Mouse (Mus musculus) MEL (cell line): ENCODE results near the gene Csn3. TPM values are rescaled to one million over a fixed set of nuclear protein-coding genes. Genes with fewer than 3 reads are reported as not detected.

Source experiments
- DNase-seq: peaks from one replicate; pipeline ENCODE4 v3.0.0; 2011; ENCODE audit warnings: low read depth, low spot score
- H3K27ac ChIP-seq: 2 replicates; pipeline ENCODE4 v1.5.1; 2012; ENCODE audit warnings: low read depth, mild to moderate bottlenecking, control low read depth, low read length, moderate library complexity; ENCODE audit not compliant: control insufficient read depth
- H3K27me3 ChIP-seq, 2 experiments: fragments of 150-350 bp in 1 of 2; sonication (generic) in 1 of 2; 2 replicates each; pipeline ENCODE4 v1.6.1; 2012; ENCODE audit warnings: low read length in 2 of 2, mild to moderate bottlenecking in 2 of 2, improper control_type of control experiment in 1 of 2, moderate library complexity in 1 of 2; ENCODE audit not compliant: insufficient read depth in 2 of 2, control insufficient read depth in 1 of 2
- H3K36me3 ChIP-seq, 2 experiments: 2 replicates each; pipeline ENCODE4 v1.6.1; 2012 to 2014; ENCODE audit warnings: low read length in 2 of 2, improper control_type of control experiment in 1 of 2, inconsistent platforms in 1 of 2, mild to moderate bottlenecking in 1 of 2; ENCODE audit not compliant: insufficient read depth in 2 of 2, control insufficient read depth in 1 of 2
- H3K4me1 ChIP-seq, 2 experiments: fragments of 150-350 bp in 1 of 2; sonication (generic) in 1 of 2; 2 replicates each; pipeline ENCODE4 v1.6.1; 2012; ENCODE audit warnings: low read length in 2 of 2, improper control_type of control experiment in 1 of 2, mild to moderate bottlenecking in 1 of 2; ENCODE audit not compliant: insufficient read depth in 2 of 2, control insufficient read depth in 1 of 2
- H3K4me3 ChIP-seq, 2 experiments: fragments of 150-350 bp in 1 of 2; sonication (generic) in 1 of 2; 2 replicates each; pipeline ENCODE4 v1.5.1; 2012; ENCODE audit warnings: low read depth in 2 of 2, low read length in 2 of 2, mild to moderate bottlenecking in 2 of 2, moderate library complexity in 2 of 2, control low read depth in 1 of 2, improper control_type of control experiment in 1 of 2; ENCODE audit not compliant: control insufficient read depth in 1 of 2, insufficient read depth in 1 of 2
- H3K79me2 ChIP-seq: 2 replicates; pipeline ENCODE4 v1.6.1; 2012; ENCODE audit warnings: mild to moderate bottlenecking, low read length, moderate library complexity; ENCODE audit not compliant: control insufficient read depth, poor library complexity, insufficient read depth
- H3K9ac ChIP-seq: 2 replicates; pipeline ENCODE4 v1.6.1; 2012; ENCODE audit warnings: low read depth, mild to moderate bottlenecking, control low read depth, low read length, moderate library complexity; ENCODE audit not compliant: control insufficient read depth, poor library complexity, severe bottlenecking
- H3K9me3 ChIP-seq: fragments of 150-350 bp; sonication (generic); replicated peaks from 2 replicates; pipeline ENCODE4 v1.6.1; 2012; ENCODE audit warnings: mild to moderate bottlenecking, low read length, improper control_type of control experiment, moderate library complexity; ENCODE audit not compliant: insufficient read depth
- BHLHE40 ChIP-seq: IDR thresholded peaks from 2 replicates; pipeline ENCODE4 v1.6.1; 2012; ENCODE audit warnings: low read depth, mild to moderate bottlenecking, inconsistent platforms, low read length, improper control_type of control experiment, borderline replicate concordance
- CHD1 ChIP-seq: IDR thresholded peaks from 2 replicates; pipeline ENCODE4 v1.6.1; 2012; ENCODE audit warnings: low read depth, mild to moderate bottlenecking, inconsistent platforms, low read length, improper control_type of control experiment
- CTCF ChIP-seq, 3 experiments: IDR thresholded peaks in 2 of 3; conservative IDR thresholded peaks in 1 of 3; 2 replicates each; pipeline ENCODE4 v1.5.1; 2011 to 2012; ENCODE audit warnings: low read length in 3 of 3, low read depth in 2 of 3, mild to moderate bottlenecking in 2 of 3, improper control_type of control experiment in 1 of 3, inconsistent platforms in 1 of 3, mixed read lengths in 1 of 3, moderate library complexity in 1 of 3; ENCODE audit not compliant: control insufficient read depth in 1 of 3, insufficient read depth in 1 of 3, poor library complexity in 1 of 3, severe bottlenecking in 1 of 3
- ELF1 ChIP-seq: IDR thresholded peaks from 2 replicates; pipeline ENCODE4 v1.6.1; 2014; ENCODE audit warnings: low read depth, mild to moderate bottlenecking, inconsistent platforms, low read length, improper control_type of control experiment, moderate library complexity
- EP300 ChIP-seq, 2 experiments: IDR thresholded peaks; 2 replicates each; pipeline ENCODE4 v1.6.1; 2011; ENCODE audit warnings: improper control_type of control experiment in 2 of 2, low read length in 2 of 2, low read depth in 1 of 2, mild to moderate bottlenecking in 1 of 2
- ETS1 ChIP-seq: IDR thresholded peaks from 2 replicates; pipeline ENCODE4 v1.6.1; 2012; ENCODE audit warnings: low read depth, mild to moderate bottlenecking, inconsistent platforms, low read length, improper control_type of control experiment, moderate library complexity
- GABPA ChIP-seq: IDR thresholded peaks from 2 replicates; pipeline ENCODE4 v1.6.1; 2012; ENCODE audit warnings: low read depth, mild to moderate bottlenecking, inconsistent platforms, low read length, improper control_type of control experiment, moderate library complexity
- HCFC1 ChIP-seq: IDR thresholded peaks from 2 replicates; pipeline ENCODE4 v1.6.1; 2012; ENCODE audit warnings: low read depth, mild to moderate bottlenecking, inconsistent platforms, low read length, improper control_type of control experiment, moderate library complexity
- JUND ChIP-seq: IDR thresholded peaks from 2 replicates; pipeline ENCODE4 v1.6.1; 2011; ENCODE audit warnings: low read depth, mild to moderate bottlenecking, improper control_type of control experiment, low read length
- KAT2A ChIP-seq: conservative IDR thresholded peaks from 2 replicates; pipeline ENCODE4 v1.6.1; 2012; ENCODE audit warnings: low read depth, low read length, improper control_type of control experiment, inconsistent platforms
- MAFK ChIP-seq: IDR thresholded peaks from 2 replicates; pipeline ENCODE4 v1.6.1; 2011; ENCODE audit warnings: low read depth, mild to moderate bottlenecking, low read length, improper control_type of control experiment, borderline replicate concordance
- MAX ChIP-seq: IDR thresholded peaks from 2 replicates; pipeline ENCODE4 v1.6.1; 2011; ENCODE audit warnings: low read length, improper control_type of control experiment
- MAZ ChIP-seq: IDR thresholded peaks from 2 replicates; pipeline ENCODE4 v1.6.1; 2012; ENCODE audit warnings: low read depth, mild to moderate bottlenecking, inconsistent platforms, low read length, improper control_type of control experiment
- POLR2AphosphoS5 ChIP-seq: IDR thresholded peaks from 2 replicates; pipeline ENCODE4 v1.6.1; 2012; ENCODE audit warnings: low read depth, borderline replicate concordance, mild to moderate bottlenecking, inconsistent platforms, low read length, moderate library complexity, mixed read lengths
- RAD21 ChIP-seq: IDR thresholded peaks from 2 replicates; pipeline ENCODE4 v1.6.1; 2011; ENCODE audit warnings: mild to moderate bottlenecking, low read depth, low read length, improper control_type of control experiment
- RCOR1 ChIP-seq: IDR thresholded peaks from 2 replicates; pipeline ENCODE4 v1.6.1; 2012; ENCODE audit warnings: low read depth, mild to moderate bottlenecking, inconsistent platforms, low read length, improper control_type of control experiment
- SIN3A ChIP-seq: IDR thresholded peaks from 2 replicates; pipeline ENCODE4 v1.6.1; 2012; ENCODE audit warnings: low read length, improper control_type of control experiment, inconsistent platforms
- SMC3 ChIP-seq: IDR thresholded peaks from 2 replicates; pipeline ENCODE4 v1.6.1; 2011; ENCODE audit warnings: low read depth, low read length, improper control_type of control experiment
- TBP ChIP-seq: IDR thresholded peaks from 2 replicates; pipeline ENCODE4 v1.8.0; 2011; ENCODE audit warnings: low read depth, low read length, improper control_type of control experiment
- TCF12 ChIP-seq: IDR thresholded peaks from 2 replicates; pipeline ENCODE4 v1.6.1; 2014; ENCODE audit warnings: low read depth, mild to moderate bottlenecking, inconsistent platforms, low read length, improper control_type of control experiment, moderate library complexity
- UBTF ChIP-seq: IDR thresholded peaks from 2 replicates; pipeline ENCODE4 v1.6.1; 2012; ENCODE audit warnings: low read depth, mild to moderate bottlenecking, inconsistent platforms, low read length, improper control_type of control experiment, moderate library complexity, borderline replicate concordance; ENCODE audit not compliant: insufficient read depth
- USF1 ChIP-seq: IDR thresholded peaks from 2 replicates; pipeline ENCODE4 v1.6.1; 2014; ENCODE audit warnings: low read depth, mild to moderate bottlenecking, inconsistent platforms, low read length, improper control_type of control experiment, moderate library complexity
- USF2 ChIP-seq, 2 experiments: IDR thresholded peaks; 2 replicates each; pipeline ENCODE4 v1.6.1; 2011 to 2012; ENCODE audit warnings: improper control_type of control experiment in 2 of 2, low read length in 2 of 2, borderline replicate concordance in 1 of 2, inconsistent platforms in 1 of 2, low read depth in 1 of 2, mild to moderate bottlenecking in 1 of 2; ENCODE audit not compliant: insufficient read depth in 1 of 2
- ZC3H11A ChIP-seq: IDR thresholded peaks from 2 replicates; pipeline ENCODE4 v1.6.1; 2012; ENCODE audit warnings: low read depth, mild to moderate bottlenecking, inconsistent platforms, low read length, improper control_type of control experiment
- ZKSCAN1 ChIP-seq: IDR thresholded peaks from 2 replicates; pipeline ENCODE4 v1.6.1; 2012; ENCODE audit warnings: low read depth, mild to moderate bottlenecking, inconsistent platforms, low read length, improper control_type of control experiment, moderate library complexity
- ZMIZ1 ChIP-seq: IDR thresholded peaks from 2 replicates; pipeline ENCODE4 v1.6.1; 2012; ENCODE audit warnings: low read depth, mild to moderate bottlenecking, inconsistent platforms, low read length, improper control_type of control experiment, moderate library complexity
- ZNF384 ChIP-seq: IDR thresholded peaks from 2 replicates; pipeline ENCODE4 v1.6.1; 2012; ENCODE audit warnings: low read depth, mild to moderate bottlenecking, inconsistent platforms, low read length, improper control_type of control experiment
- polyA plus RNA-seq, 2 experiments: library from polyadenylated mRNA; stranded (reverse) in 1 of 2; unstranded in 1 of 2; fragments of >175 nt in 1 of 2; fragments of >200 nt in 1 of 2; gene quantifications; 2 replicates each; pipeline versions ENCODE4 v1.2.1 to v1.2.4; 2012; ENCODE audit warnings: low replicate concordance in 2 of 2, low read depth in 1 of 2; ENCODE audit not compliant: insufficient read length in 2 of 2, insufficient read depth in 1 of 2, missing spikeins in 1 of 2
- total RNA-seq: library from RNA; depleted of rRNA; stranded (reverse); fragments of 300-350 nt; gene quantifications from 2 replicates; pipeline ENCODE4 v1.2.3, GENCODE M21; 2012

The Csn3 gene
- total and polyA plus RNA-seq, 3 experiments = not detected

DNA sequence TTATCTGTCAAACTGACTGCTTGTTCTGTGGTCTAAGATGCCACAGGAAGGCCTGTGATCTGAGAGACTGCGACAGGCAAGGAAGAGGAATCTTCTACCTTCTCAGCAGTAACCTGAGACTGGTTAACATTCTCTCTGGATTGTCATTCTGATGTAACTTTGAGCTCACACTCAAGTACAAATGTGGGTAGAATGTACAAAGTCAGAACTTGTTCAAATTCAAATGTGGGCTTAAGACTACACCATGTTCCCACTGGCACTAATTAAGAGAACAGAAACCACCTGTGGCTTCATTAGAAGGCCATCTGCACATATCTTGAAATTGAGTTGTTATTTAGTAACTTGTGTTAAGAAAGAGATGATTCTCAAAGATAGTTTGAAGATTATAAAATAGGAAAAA lies 6.2 kb downstream of the Csn3 start:
- Histone ChIP-seq H3K79me2 (no peaks in the 10 kb centered on the region), H3K9me3 (no peaks in the 10 kb centered on the region), H3K36me3 (no peaks in the 10 kb centered on the region), H3K27me3 (no peaks in the 10 kb centered on the region), H3K4me1 (no peaks in the 10 kb centered on the region), H3K4me3 (no peak overlapping the region), H3K9ac (no peak overlapping the region), H3K27ac (no peak overlapping the region)
- no peak for DNase-seq
- no peak for TF ChIP-seq EP300 (IDR thresholded peaks at IDR 0.05; ENCODE audit: low read depth in 1 of 2, low read length in 2 of 2)
- TF ChIP-seq GABPA = no peak
- no peak for TF ChIP-seq MAZ
- TF ChIP-seq BHLHE40 = no peak
- no peak for TF ChIP-seq RAD21
- no peak for TF ChIP-seq JUND
- no peak for TF ChIP-seq MAFK
- no peak for TF ChIP-seq TCF12
- no peak for TF ChIP-seq SIN3A
- no peak for TF ChIP-seq ZKSCAN1
- no peak for TF ChIP-seq RCOR1
- TF ChIP-seq ZNF384 = no peak
- TF ChIP-seq KAT2A = no peak
- no peak for TF ChIP-seq ZMIZ1
- TF ChIP-seq CTCF (IDR thresholded peaks at IDR 0.05 in 2 of 3, conservative IDR thresholded peaks at IDR 0.05 in 1 of 3; ENCODE audit: control insufficient read depth in 1 of 3, insufficient read depth in 1 of 3, low read depth in 2 of 3, low read length in 3 of 3, poor library complexity in 1 of 3, severe bottlenecking in 1 of 3) = no peak
- no peak for TF ChIP-seq USF2 (IDR thresholded peaks at IDR 0.05; ENCODE audit: borderline replicate concordance in 1 of 2, insufficient read depth in 1 of 2, low read depth in 1 of 2, low read length in 2 of 2)
- no peak for TF ChIP-seq TBP

DNA sequence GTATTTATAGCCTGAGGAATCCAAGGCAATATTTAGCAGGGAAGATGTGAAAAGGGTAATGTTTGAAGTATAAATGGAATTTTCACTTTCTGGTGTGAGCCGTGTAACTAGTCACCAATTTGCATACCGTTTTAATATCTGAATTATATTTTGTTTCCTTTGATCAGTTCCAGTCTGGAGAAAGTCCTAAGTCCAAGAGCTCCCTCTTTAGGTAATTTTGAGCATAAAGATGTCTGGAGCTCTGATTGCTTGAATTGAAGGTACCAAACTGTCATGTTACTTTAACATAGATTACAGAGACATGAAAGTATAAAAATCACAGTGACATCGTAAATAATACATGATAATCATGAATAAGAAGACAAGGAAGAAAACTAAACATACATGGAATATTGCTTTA lies 15.4 kb downstream of the Csn3 start:
- no peak overlapping the region for H3K4me3 ChIP-seq

More for the DNA sequence above, 15.4 kb downstream of the Csn3 start:
- no peaks in the 10 kb centered on the region for H3K4me1 ChIP-seq
- H3K36me3 ChIP-seq = no peaks in the 10 kb centered on the region
- no peak overlapping the region for H3K9ac ChIP-seq
- TF ChIP-seq KAT2A (no peak), UBTF (no peak), CHD1 (no peak), ETS1 (no peak), MAX (no peak), HCFC1 (no peak), USF1 (no peak), SMC3 (no peak), ZC3H11A (no peak), ELF1 (no peak), POLR2AphosphoS5 (no peak)
- no peaks in the 10 kb centered on the region for H3K27me3 ChIP-seq
- no peaks in the 10 kb centered on the region for H3K9me3 ChIP-seq
- no peak for DNase-seq
- no peaks in the 10 kb centered on the region for H3K79me2 ChIP-seq
- H3K27ac ChIP-seq = no peak overlapping the region
